Mouse (Mus musculus) liver, adult 2 months (tissue): ENCODE measurements around the gene Pvrig.

Experiments used
- CTCF ChIP-seq: fragments of 200-500 bp; IDR thresholded peaks from 2 replicates; pipeline ENCODE4 v1.5.1; 2011; ENCODE audit warnings: low read depth, low read length, control low read depth
- POLR2A ChIP-seq: fragments of 200-500 bp; IDR thresholded peaks from 2 replicates; pipeline ENCODE4 v1.6.1; 2011; ENCODE audit warnings: low read length, control low read depth; ENCODE audit not compliant: insufficient read depth; ENCODE audit errors: extremely low read depth

DNA sequence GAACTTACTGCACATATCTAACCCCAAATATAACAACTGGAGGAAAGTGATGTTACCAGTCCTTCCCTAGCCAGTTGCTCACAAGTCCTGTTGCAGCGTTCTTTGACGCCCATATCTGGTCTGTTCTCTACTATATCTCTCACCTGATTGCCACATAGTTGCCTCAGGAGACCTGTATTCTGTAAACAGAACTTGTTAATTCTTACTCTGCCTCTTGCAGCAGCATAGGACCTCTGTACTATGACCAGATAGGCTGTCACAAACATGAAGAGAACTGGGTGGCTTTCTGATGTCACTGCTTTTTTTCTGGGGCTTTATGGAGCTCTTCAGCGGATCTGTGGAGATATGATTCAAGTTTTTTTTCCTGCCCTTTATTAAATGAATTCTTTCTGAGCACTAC, 29.0 kb upstream of the Pvrig start:
- TF ChIP-seq POLR2A (no peak), CTCF (no peak)
